Mouse (Mus musculus) c-Kit-positive CD71-positive TER-119-positive erythroid progenitor cells, embryonic 14.5 days (primary cell): ENCODE measurements around the gene Pgm2.

Source experiments
- DNase-seq: peaks from one replicate; pipeline ENCODE4 v3.0.0-alpha.2; 2013; ENCODE audit warnings: low spot score

Gene Pgm2

DNA sequence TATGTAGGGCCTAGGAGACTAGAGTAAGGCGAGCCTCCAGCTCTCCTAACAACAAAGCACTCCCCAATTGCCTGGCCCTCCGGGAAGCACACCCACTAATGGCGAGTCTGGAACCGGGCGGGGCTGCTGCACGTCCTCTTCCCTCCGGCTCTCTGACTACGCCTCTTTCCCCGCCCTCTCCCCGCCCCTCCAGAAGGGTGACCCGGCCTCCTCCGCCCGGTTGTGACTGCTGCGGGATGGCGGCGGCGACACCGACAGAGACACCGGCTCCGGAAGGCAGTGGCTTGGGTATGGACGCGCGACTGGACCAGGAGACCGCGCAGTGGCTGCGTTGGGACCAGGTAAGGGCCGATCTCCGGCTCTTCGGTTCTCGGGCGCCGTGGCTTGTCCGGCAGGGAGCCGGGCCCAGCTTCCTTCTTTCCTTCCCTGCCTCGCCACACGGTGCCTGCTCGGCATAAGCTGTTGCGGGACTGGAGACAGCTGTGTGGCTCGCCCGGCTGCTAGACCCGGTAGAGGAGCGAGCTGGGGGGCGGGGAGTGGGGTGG lies at the start of gene Pgm2:
Pgm2 (plus strand) TSS at position 203 of the 545 bp plus-strand sequence.
- DNase-seq, result peak; percentile 88

GRCm38 (mm10) chr5:64043694-64044453 lies 48.9 kb upstream of the Pgm2 start:
- no peak for DNase-seq

DNA sequence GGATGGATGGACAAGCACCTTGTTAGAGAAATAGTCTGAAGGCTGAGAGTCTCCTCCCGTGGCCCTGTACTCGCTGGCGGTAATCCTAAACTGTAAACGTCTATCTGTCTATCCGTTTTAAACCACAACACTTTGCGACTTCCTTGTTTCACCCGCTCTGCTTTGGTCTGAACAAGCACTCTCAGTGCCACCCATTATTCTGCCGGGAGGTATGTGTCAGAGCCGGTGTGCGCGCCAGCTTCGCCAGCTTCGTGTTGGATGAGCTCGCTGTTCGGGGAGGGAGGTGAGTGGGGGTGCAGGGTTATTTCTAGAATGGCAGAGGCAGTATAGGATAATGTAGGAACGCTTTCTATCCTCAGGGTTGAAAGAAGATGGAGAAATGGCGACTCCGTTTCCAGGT lies 48.0 kb upstream of the Pgm2 start:
- no peak for DNase-seq

GRCm38 (mm10) chr5:64045502-64045901 lies 47.2 kb upstream of the Pgm2 start:
- DNase-seq, result no peak

DNA sequence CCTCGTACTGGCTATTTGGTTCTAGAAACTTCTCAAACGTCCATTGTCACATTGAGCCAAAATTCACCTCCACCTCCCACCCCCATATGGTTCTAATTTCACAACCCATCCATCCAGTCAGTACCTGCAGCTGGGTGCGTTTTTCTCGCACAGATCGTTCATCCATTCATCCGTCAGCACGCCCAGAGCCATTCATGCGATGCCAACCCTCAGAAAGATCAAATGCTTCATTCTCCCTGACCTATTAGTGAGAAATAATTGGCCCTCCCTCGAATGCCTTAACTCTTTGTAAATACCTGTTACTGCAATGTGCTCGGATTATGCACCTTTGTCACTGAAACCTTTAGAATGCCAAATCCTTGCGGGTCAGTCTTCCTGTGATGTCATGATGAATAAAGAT lies 45.8 kb upstream of the Pgm2 start:
- DNase-seq, result no peak

DNA sequence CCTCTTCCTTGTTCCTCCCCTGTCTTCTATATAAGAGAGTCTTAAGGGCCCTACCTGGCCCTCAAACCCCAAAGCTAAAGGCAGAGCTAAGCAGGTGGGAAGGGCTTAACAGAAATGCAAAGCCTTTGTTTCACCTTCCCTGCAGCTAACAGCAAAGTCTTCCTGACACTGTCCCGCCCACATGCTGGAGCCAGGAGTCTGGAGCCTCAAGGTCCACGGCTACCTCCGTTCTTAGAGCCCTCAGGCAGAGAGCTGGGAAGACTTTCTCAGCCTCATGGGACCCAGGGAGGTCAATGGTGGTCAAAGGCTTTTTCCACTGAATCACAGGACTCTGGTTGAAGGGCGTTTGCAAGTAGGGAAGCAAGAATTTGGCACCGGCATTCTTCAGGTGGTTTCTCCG lies 44.8 kb upstream of the Pgm2 start:
- no peak for DNase-seq

GRCm38 (mm10) chr5:64048605-64049004 lies 44.1 kb upstream of the Pgm2 start:
- DNase-seq, result no peak

DNA sequence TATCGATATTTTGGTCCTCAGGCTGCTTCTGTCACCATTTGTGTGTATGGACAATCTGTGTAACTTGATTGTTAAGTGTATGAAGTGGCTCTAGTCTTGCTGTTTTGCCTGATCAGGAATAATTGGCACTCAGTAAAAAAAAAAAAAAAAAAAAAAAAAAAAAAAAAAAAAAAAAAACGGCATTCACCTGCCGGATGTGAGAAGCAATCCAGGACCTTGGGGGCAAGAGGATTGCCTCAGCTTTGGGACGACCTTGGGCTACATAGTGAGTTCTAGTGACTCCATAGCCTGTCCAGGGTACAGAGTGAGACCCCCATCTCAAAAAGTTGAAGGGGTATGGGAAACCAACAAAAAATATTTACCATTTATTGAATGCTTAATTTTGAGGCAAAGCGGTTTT lies 43.5 kb upstream of the Pgm2 start:
- no peak for DNase-seq

- DNase-seq, result no peak
These were observed 39.7 kb upstream of the Pgm2 start for GRCm38 (mm10) chr5:64053010-64053409.

DNA sequence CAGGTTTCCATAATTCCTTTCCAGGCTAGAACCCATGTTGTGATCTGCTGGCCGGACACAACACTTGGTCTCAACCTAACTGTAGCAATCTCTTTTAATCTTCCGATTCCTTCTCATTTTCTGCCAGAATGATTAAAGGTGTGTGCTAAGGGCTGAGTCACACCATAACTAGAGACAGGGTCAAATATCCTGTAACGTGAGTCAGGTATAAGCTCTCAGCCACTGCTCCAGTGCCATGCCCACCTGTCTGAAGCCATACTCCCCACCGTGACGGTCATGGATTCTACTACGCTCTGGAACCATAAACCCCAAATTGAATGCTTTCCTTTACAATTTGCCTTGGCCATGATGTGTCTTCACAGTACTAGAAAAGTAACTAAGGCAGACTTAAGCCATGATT lies 36.5 kb upstream of the Pgm2 start:
- DNase-seq, result no peak

DNA sequence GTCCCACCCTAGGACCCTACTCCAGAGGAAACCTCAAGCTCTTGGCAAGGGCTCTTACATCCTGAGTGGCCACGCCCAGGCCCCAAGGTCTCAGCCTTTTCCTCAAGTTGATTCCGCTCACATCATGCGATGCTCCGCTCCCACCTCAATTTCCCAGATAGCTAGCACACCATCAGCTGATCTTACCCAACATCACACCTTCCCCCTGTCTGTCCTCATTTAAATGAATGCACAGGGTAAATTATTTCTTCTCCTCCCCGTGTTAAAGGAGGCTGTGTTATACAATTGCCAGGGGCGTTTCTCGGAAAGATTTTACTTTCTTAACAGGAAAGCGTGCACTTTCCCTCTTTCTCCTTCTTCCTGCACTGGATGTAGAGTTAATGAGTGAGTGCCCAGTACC lies 31.9 kb upstream of the Pgm2 start:
- DNase-seq, result no peak

DNA sequence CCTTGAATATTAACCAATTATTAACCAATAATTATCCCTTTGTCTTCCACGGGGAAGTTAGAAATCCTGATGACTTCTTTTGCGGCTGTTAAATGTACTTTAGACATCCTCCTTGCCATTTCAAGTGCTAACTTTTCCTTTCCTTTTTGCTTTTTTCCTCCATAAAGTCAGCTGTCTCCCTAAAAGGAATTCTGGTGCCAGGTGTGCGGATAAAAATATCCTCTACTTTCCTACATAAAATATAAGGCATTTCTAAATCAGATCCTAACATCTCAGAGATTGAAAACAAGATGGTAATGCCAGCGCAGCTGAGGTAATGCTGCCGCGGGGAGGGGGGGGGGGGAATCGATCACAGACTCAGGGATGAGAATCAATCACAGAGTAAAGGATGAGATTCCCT lies 31.1 kb upstream of the Pgm2 start:
- no peak for DNase-seq

- no peak for DNase-seq
These were observed 29.7 kb upstream of the Pgm2 start for GRCm38 (mm10) chr5:64062882-64063621.

DNA sequence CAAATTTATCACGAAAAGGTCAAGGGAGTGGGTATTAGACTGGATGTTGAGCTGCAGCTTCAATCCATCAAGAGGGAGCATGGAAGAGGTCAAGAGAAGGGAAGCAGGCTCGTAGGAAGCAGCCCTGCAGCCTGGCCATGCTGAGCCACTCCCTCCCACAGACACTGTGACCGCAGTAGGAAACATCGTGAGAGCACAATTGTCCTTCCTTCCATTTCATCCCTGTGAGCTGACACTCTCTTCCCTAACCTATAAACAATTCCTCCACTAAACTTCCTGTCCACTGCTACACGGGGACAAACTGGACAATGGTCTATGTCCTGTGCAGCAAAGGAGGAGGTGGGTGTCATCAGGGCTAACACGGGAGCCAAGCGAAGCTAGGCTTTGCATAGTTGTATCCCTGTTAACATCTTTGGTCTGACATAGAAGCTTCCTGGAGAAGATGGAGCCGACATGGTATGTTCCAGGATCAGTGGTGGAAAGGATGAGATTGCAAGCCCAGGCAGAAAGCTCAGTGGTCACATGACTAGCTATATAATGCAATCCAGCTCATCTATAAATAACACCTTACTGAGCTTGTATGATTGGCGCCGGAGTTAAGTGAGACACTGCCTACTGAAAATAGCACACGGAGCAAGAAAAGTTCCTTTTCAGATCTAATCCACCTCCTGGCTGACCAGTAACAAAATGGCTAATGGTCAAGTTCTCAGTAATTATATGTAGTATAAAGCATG lies 29.0 kb upstream of the Pgm2 start:
- DNase-seq, result no peak

- DNase-seq, result no peak
These were observed 28.3 kb upstream of the Pgm2 start for GRCm38 (mm10) chr5:64064401-64064800.

- DNase-seq, result no peak
These were observed 27.2 kb upstream of the Pgm2 start for GRCm38 (mm10) chr5:64065497-64066046.

DNA sequence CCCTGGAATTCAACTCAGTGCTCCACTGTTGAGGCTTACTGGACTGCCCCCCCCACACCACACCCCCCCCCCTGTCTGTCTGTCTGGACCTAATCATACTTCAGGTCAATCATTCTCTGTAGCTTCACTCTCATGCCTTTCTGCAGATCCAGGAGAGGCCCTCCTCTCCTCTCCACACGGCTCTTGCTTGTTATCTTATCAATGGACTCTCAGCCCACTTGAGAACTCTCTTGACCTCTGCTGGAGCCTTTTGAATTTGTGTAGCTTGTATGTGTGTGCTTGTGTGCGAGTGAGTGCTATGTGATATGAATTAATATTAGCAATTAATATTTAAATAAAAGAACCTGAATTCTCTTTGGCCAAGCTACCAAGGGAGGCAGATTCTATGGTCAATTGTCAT lies 26.6 kb upstream of the Pgm2 start:
- no peak for DNase-seq

DNA sequence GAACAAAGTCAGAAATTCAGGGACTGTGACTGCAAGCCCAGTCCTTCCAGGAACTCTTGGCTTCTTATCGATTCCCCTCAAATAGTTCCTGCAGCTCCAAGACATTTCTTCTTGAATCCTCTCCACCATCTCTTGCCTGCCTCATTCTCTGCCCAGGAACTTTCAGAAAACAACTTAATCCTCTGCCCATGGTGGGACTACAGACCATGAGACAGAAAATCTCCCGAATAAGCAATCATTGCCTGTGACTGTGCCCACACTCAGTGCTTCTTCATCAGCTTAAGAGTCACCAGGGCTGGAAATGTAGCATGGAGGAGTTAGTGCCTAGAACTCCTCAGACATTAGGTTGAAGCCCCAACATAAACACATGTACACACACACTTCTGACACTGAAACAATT lies 25.2 kb upstream of the Pgm2 start:
- no peak for DNase-seq

- peak; percentile 17 for DNase-seq
These were observed 22.6 kb upstream of the Pgm2 start for GRCm38 (mm10) chr5:64070081-64070673.

DNA sequence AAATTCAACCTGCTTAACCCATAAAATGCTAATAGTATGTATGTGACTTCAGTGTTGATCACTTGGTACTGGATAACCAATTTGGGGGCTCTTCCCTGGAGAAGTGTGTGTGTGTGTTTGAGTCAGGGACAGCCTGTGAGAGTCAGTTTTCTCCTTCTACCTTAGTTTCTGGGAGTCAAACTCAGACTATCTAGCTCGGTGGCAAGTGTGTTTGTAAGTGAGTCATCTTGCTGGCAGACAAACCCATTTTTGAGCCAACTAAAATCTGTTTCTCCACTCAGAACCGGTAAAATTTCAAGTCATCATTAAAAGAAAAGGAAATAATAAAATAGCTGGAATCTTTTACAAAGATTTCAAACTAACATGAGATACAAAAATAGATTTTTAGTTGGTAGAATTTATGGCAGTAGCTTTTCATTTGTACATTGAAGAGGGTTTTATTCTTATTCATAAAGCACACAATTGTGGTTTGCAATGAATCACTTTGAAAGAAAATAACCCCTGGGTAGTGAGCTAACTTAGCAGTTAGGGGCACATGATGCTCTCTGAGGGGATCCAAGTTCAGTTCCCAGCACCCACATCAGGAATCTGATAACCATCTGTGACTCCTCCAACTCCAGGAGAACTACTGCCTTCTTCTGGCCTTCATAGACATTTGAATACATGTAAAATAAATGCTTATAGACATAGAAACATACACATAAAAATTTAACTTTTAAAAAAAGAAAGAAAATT lies 21.8 kb upstream of the Pgm2 start:
- no peak for DNase-seq

DNA sequence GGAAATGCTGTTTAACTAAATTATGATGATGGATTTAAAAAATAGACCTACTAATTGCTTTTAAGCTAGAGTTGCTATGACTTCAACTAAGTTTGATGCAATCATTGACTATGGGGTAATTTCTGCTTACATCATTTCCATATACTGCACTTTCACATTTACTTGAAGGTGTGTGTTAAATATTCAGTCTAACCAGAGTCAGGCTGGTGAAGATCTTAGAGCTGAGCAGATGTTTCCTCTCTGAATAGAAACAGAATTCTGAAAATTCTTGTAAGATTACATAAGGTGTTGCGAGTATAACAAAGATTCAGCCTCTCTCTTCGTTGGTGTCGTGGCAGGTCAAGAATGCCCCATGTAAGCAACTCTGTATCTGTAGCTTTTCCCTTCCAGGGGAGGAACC lies 18.3 kb upstream of the Pgm2 start:
- DNase-seq, result no peak
